Mouse (Mus musculus): Measurements from ENCODE around the gene D630045J12Rik. TPM values are rescaled to one million over a fixed set of nuclear protein-coding genes. Genes with fewer than 3 reads are reported as not detected.

D630045J12Rik gene
- polyA plus RNA-seq, 1 experiment = 0.26 TPM

GRCm38 (mm10) chr6:38147301-38147700, 106.5 kb downstream of the D630045J12Rik start:
- no peak for DNase-seq (ENCODE audit: low read depth, low spot score)
- WGBS = 94% methylated on average over 5 of the region's 5 CpGs

GRCm38 (mm10) chr6:38145463-38146065, 108.2 kb downstream of the D630045J12Rik start:
- WGBS = 81% methylated on average over 8 of the region's 8 CpGs
- DNase-seq (ENCODE audit: low read depth, low spot score) = no peak

- 14% methylated on average over 9 of the region's 9 CpGs for WGBS
- DNase-seq (ENCODE audit: low read depth, low spot score) = peak; percentile 57
Observed at GRCm38 (mm10) chr6:38144161-38144998, 109.4 kb downstream of the D630045J12Rik start.

- no peak for DNase-seq (ENCODE audit: low read depth, low spot score)
- WGBS = 92% methylated on average over 9 of the region's 9 CpGs
Observed at GRCm38 (mm10) chr6:38140402-38140801, 113.4 kb downstream of the D630045J12Rik start.

- WGBS = 86% methylated on average over 3 of the region's 3 CpGs
- DNase-seq (ENCODE audit: low read depth, low spot score) = no peak
Observed at GRCm38 (mm10) chr6:38139086-38139485, 114.7 kb downstream of the D630045J12Rik start.

- WGBS = 70% methylated on average over 8 of the region's 8 CpGs
- DNase-seq (ENCODE audit: low read depth, low spot score) = no peak
Observed at GRCm38 (mm10) chr6:38134806-38135559, 118.8 kb downstream of the D630045J12Rik start.

GRCm38 (mm10) chr6:38131801-38132231, 122.0 kb downstream of the D630045J12Rik start:
- 61% methylated on average over 4 of the region's 4 CpGs for WGBS
- no peak for DNase-seq (ENCODE audit: low read depth, low spot score)

- 98% methylated on average over 5 of the region's 5 CpGs for WGBS
- DNase-seq (ENCODE audit: low read depth, low spot score) = no peak
Observed at GRCm38 (mm10) chr6:38129883-38130282, 123.9 kb downstream of the D630045J12Rik start.

- 86% methylated on average over 14 of the region's 14 CpGs for WGBS
- no peak for DNase-seq (ENCODE audit: low read depth, low spot score)
Observed at GRCm38 (mm10) chr6:38128115-38128514, 125.7 kb downstream of the D630045J12Rik start.

GRCm38 (mm10) chr6:38125462-38125861, 128.3 kb downstream of the D630045J12Rik start:
- 95% methylated on average over 3 of the region's 3 CpGs for WGBS
- DNase-seq (ENCODE audit: low read depth, low spot score) = no peak

- DNase-seq (ENCODE audit: low read depth, low spot score) = no peak
- WGBS = 83% methylated on average over 5 of the region's 5 CpGs
Observed at GRCm38 (mm10) chr6:38124882-38125281, 128.9 kb downstream of the D630045J12Rik start.

GRCm38 (mm10) chr6:38124207-38124835, 129.5 kb downstream of the D630045J12Rik start, which contains the start of gene Atp6v0a4:
Atp6v0a4 (minus strand) TSS chr6:38124586.
- no peak for DNase-seq (ENCODE audit: low read depth, low spot score)

GRCm38 (mm10) chr6:38123471-38124206, 130.2 kb downstream of the D630045J12Rik start:
- DNase-seq (ENCODE audit: low read depth, low spot score) = no peak
- WGBS = 65% methylated on average over 18 of the region's 18 CpGs

More at GRCm38 (mm10) chr6:38124207-38124835, 129.5 kb downstream of the D630045J12Rik start, which contains the start of gene Atp6v0a4:
- WGBS = 47% methylated on average over 7 of the region's 7 CpGs

- WGBS = 30% methylated on average over 6 of the region's 6 CpGs
- no peak for DNase-seq (ENCODE audit: low read depth, low spot score)
Observed at GRCm38 (mm10) chr6:38122791-38123190, 131.0 kb downstream of the D630045J12Rik start.

- WGBS = 83% methylated on average over 5 of the region's 5 CpGs
- DNase-seq (ENCODE audit: low read depth, low spot score) = no peak
Observed at GRCm38 (mm10) chr6:38121843-38122242, 132.0 kb downstream of the D630045J12Rik start.

- DNase-seq (ENCODE audit: low read depth, low spot score) = no peak
- 32% methylated on average over 9 of the region's 9 CpGs for WGBS
Observed at GRCm38 (mm10) chr6:38120681-38121371, 133.0 kb downstream of the D630045J12Rik start.

- 70% methylated on average over 6 of the region's 6 CpGs for WGBS
- DNase-seq (ENCODE audit: low read depth, low spot score) = no peak
Observed at GRCm38 (mm10) chr6:38118341-38118740, 135.5 kb downstream of the D630045J12Rik start.

GRCm38 (mm10) chr6:38116107-38116770, 137.6 kb downstream of the D630045J12Rik start:
- WGBS = 57% methylated on average over 4 of the region's 4 CpGs
- DNase-seq (ENCODE audit: low read depth, low spot score) = no peak

Measured in large intestine, adult 2 months (tissue).